Mouse (Mus musculus) embryonic facial prominence, embryonic 11.5 days (tissue): ENCODE measurements around the gene Sars2. TPM values are rescaled to one million over a fixed set of nuclear protein-coding genes. Genes with fewer than 3 reads are reported as not detected.
"Not testable (repeated sequence)": the region's sequence is repeated elsewhere in the genome, so short reads cannot be mapped to it uniquely, and the experiment has no call there.

Experiments used
- ATAC-seq: fragments of 200-750 bp; cut with Nextera tagmentation; replicated peaks from 2 replicates; pipeline ENCODE4 v1.8.0; 2017; ENCODE audit warnings: low read depth; ENCODE audit not compliant: insufficient number of reproducible peaks, low FRiP score, low TSS enrichment
- DNase-seq: peaks from one replicate; pipeline ENCODE4 v3.0.0-alpha.2; 2015; ENCODE audit warnings: low spot score
- H3K27ac ChIP-seq: fragments of 300-500 bp; sonication (generic); replicated peaks from 2 replicates; pipeline ENCODE4 v1.5.1; 2014; ENCODE audit warnings: mild to moderate bottlenecking, low read depth, low read length, control low read depth
- H3K27me3 ChIP-seq: fragments of 300-500 bp; sonication (generic); 2 replicates; pipeline ENCODE4 v1.6.1; 2014; ENCODE audit warnings: mild to moderate bottlenecking, low read length, moderate library complexity, mixed read lengths; ENCODE audit not compliant: control insufficient read depth, insufficient read depth
- H3K36me3 ChIP-seq: fragments of 300-500 bp; sonication (generic); replicated peaks from 2 replicates; pipeline ENCODE4 v1.6.1; 2014; ENCODE audit warnings: low read depth, mild to moderate bottlenecking, low read length, moderate library complexity, mixed read lengths; ENCODE audit not compliant: control insufficient read depth, insufficient read depth
- H3K4me1 ChIP-seq: fragments of 300-500 bp; sonication (generic); 2 replicates; pipeline ENCODE4 v1.6.1; 2014; ENCODE audit warnings: low read length, mixed read lengths; ENCODE audit not compliant: control insufficient read depth, insufficient read depth
- H3K4me2 ChIP-seq: fragments of 300-500 bp; sonication (generic); 2 replicates; pipeline ENCODE4 v1.6.1; 2014; ENCODE audit warnings: low read depth, mild to moderate bottlenecking, control low read depth, low read length, moderate library complexity
- H3K4me3 ChIP-seq: fragments of 300-500 bp; sonication (generic); 2 replicates; pipeline ENCODE4 v1.5.1; 2014; ENCODE audit warnings: low read depth, low read length, control low read depth
- H3K9ac ChIP-seq: fragments of 300-500 bp; sonication (generic); replicated peaks from 2 replicates; pipeline ENCODE4 v1.6.1; 2014; ENCODE audit warnings: mild to moderate bottlenecking, control low read depth, low read length
- H3K9me3 ChIP-seq: fragments of 300-500 bp; sonication (generic); replicated peaks from 2 replicates; pipeline ENCODE4 v1.6.1; 2016; ENCODE audit warnings: mild to moderate bottlenecking, low read length, inconsistent platforms, mixed read lengths; ENCODE audit not compliant: control insufficient read depth
- WGBS: fragments of 180-500 bp; shearing (Covaris S2); extraction: QIAGEN DNeasy Blood & Tissue Kit; methylation state at CpG from one replicate; pipeline ENCODE4 v1.1.7; 2014; 5-methylcytosine and 5-hydroxymethylcytosine counted together
- polyA plus RNA-seq: library from polyadenylated mRNA; unstranded; fragments of >200 nt; fragmentation: Nextera tagmentation; extraction: Ambion mirVana; gene quantifications from 2 replicates; pipeline ENCODE4 v1.2.1, GENCODE M21; 2014

The Sars2 gene
- polyA plus RNA-seq, 1 experiment from 2014 or later: 28.2 TPM

GRCm38 (mm10) chr7:28701306-28701705 is 40.5 kb upstream of the Sars2 start:
- not testable (repeated sequence) for H3K4me3 ChIP-seq, H3K27me3 ChIP-seq, H3K27ac ChIP-seq, H3K9ac ChIP-seq, H3K36me3 ChIP-seq, H3K4me2 ChIP-seq, DNase-seq, H3K4me1 ChIP-seq, H3K9me3 ChIP-seq, ATAC-seq
- 93% methylated on average over 12 of the region's 12 CpGs for WGBS

- DNase-seq (no peak), ATAC-seq (no peak)
- Histone ChIP-seq H3K27me3 (no peaks in the 10 kb centered on the region), H3K4me1 (no peaks in the 10 kb centered on the region), H3K9me3 (no peaks in the 10 kb centered on the region), H3K4me3 (no peak overlapping the region), H3K9ac (no peak overlapping the region), H3K36me3 (no peaks in the 10 kb centered on the region), H3K27ac (no peak overlapping the region), H3K4me2 (no peak overlapping the region)
- WGBS: 77% methylated on average over 9 of the region's 9 CpGs
These were observed 39.1 kb upstream of the Sars2 start for GRCm38 (mm10) chr7:28702601-28703143.

- DNase-seq: no peak
- Histone ChIP-seq H3K9me3 (no peaks in the 10 kb centered on the region), H3K27me3 (no peaks in the 10 kb centered on the region), H3K27ac (no peak overlapping the region), H3K4me2 (no peak overlapping the region), H3K9ac (no peak overlapping the region), H3K4me1 (no peaks in the 10 kb centered on the region), H3K36me3 (no peaks in the 10 kb centered on the region), H3K4me3 (no peak overlapping the region)
- no peak for ATAC-seq
These were observed 32.3 kb upstream of the Sars2 start for GRCm38 (mm10) chr7:28709454-28709853.

GRCm38 (mm10) chr7:28710962-28711361 is 30.8 kb upstream of the Sars2 start:
- DNase-seq: no peak
- Histone ChIP-seq H3K27ac (no peak overlapping the region), H3K4me1 (no peaks in the 10 kb centered on the region), H3K27me3 (no peaks in the 10 kb centered on the region), H3K4me2 (no peak overlapping the region), H3K9ac (no peak overlapping the region), H3K36me3 (no peaks in the 10 kb centered on the region), H3K9me3 (no peaks in the 10 kb centered on the region), H3K4me3 (no peak overlapping the region)
- ATAC-seq: no peak
- WGBS: 69% methylated on average over 3 of the region's 3 CpGs

GRCm38 (mm10) chr7:28714667-28715066 is 27.1 kb upstream of the Sars2 start:
- DNase-seq (no peak), ATAC-seq (no peak)
- WGBS: 77% methylated on average over 5 of the region's 5 CpGs
- Histone ChIP-seq H3K4me1 (no peaks in the 10 kb centered on the region), H3K9ac (no peak overlapping the region), H3K27me3 (no peaks in the 10 kb centered on the region), H3K4me3 (no peak overlapping the region), H3K4me2 (no peak overlapping the region), H3K27ac (no peak overlapping the region), H3K36me3 (no peaks in the 10 kb centered on the region), H3K9me3 (no peaks in the 10 kb centered on the region)

GRCm38 (mm10) chr7:28715598-28715997 is 26.2 kb upstream of the Sars2 start:
- Histone ChIP-seq H3K27me3 (no peaks in the 10 kb centered on the region), H3K27ac (no peak overlapping the region), H3K9ac (no peak overlapping the region), H3K4me2 (no peak overlapping the region), H3K36me3 (no peaks in the 10 kb centered on the region), H3K4me3 (no peak overlapping the region), H3K4me1 (no peaks in the 10 kb centered on the region), H3K9me3 (no peaks in the 10 kb centered on the region)
- WGBS: 95% methylated on average over 2 of the region's 2 CpGs
- DNase-seq (no peak), ATAC-seq (no peak)

GRCm38 (mm10) chr7:28716590-28717281 is 25.1 kb upstream of the Sars2 start, which contains the start of gene Fbxo17:
Gene Fbxo17, plus strand, starts transcription at chr7:28716804.
- no peaks in the 10 kb centered on the region for H3K36me3 ChIP-seq
- no peaks in the 10 kb centered on the region for H3K4me1 ChIP-seq
- peak within 1 kb of the TSS; percentile 73 for H3K4me2 ChIP-seq
- H3K9me3 ChIP-seq: no peaks in the 10 kb centered on the region
- 2% methylated on average over 33 of the region's 36 CpGs for WGBS
- DNase-seq (peak; percentile 82), ATAC-seq (peak; percentile 66)
- peak within 1 kb of the TSS; percentile 73 for H3K9ac ChIP-seq
- H3K27me3 ChIP-seq: no peaks in the 10 kb centered on the region
- peak within 1 kb of the TSS; percentile 36 for H3K4me3 ChIP-seq
- peak within 1 kb of the TSS; percentile 47; the same call in 1 of the 2 replicates for H3K27ac ChIP-seq

GRCm38 (mm10) chr7:28717726-28718125 is 24.1 kb upstream of the Sars2 start:
- Histone ChIP-seq H3K9ac (no peak overlapping the region), H3K9me3 (no peaks in the 10 kb centered on the region), H3K4me2 (no peak overlapping the region), H3K27me3 (no peaks in the 10 kb centered on the region), H3K4me1 (no peaks in the 10 kb centered on the region), H3K36me3 (no peaks in the 10 kb centered on the region), H3K4me3 (no peak overlapping the region), H3K27ac (no peak overlapping the region)
- DNase-seq (no peak), ATAC-seq (no peak)
- WGBS: 84% methylated on average over 10 of the region's 10 CpGs
